Mouse (Mus musculus) liver, embryonic 13.5 days (tissue): ENCODE results near the gene Samd4b. TPM values are rescaled to one million over a fixed set of nuclear protein-coding genes. Genes with fewer than 3 reads are reported as not detected.

Experiments used
- ATAC-seq: fragments of 200-750 bp; cut with Nextera tagmentation; 2 replicates; pipeline ENCODE4 v1.8.0; 2017; ENCODE audit warnings: low read depth, mild to moderate bottlenecking, moderate number of reproducible peaks, moderate library complexity
- DNase-seq: peaks from one replicate; pipeline ENCODE4 v3.0.0; 2022
- H3K27ac ChIP-seq: fragments of 300-500 bp; sonication (generic); 2 replicates; pipeline ENCODE4 v1.5.1; 2015; ENCODE audit warnings: moderate library complexity, mild to moderate bottlenecking, inconsistent platforms
- H3K27me3 ChIP-seq: fragments of 300-500 bp; sonication (generic); 2 replicates; pipeline ENCODE4 v1.6.1; 2015; ENCODE audit warnings: mild to moderate bottlenecking, inconsistent platforms
- H3K36me3 ChIP-seq: fragments of 300-500 bp; sonication (generic); 2 replicates; pipeline ENCODE4 v1.6.1; 2015; ENCODE audit warnings: mild to moderate bottlenecking, inconsistent platforms
- H3K4me1 ChIP-seq: fragments of 300-500 bp; sonication (generic); replicated peaks from 2 replicates; pipeline ENCODE4 v1.6.1; 2015; ENCODE audit warnings: inconsistent platforms
- H3K4me2 ChIP-seq: fragments of 300-500 bp; sonication (generic); 2 replicates; pipeline ENCODE4 v1.6.1; 2015; ENCODE audit warnings: inconsistent platforms, mild to moderate bottlenecking, moderate library complexity
- H3K4me3 ChIP-seq: fragments of 300-500 bp; sonication (generic); replicated peaks from 2 replicates; pipeline ENCODE4 v1.5.1; 2015; ENCODE audit warnings: mild to moderate bottlenecking, inconsistent platforms
- H3K9ac ChIP-seq: fragments of 300-500 bp; sonication (generic); 2 replicates; pipeline ENCODE4 v1.6.1; 2015; ENCODE audit warnings: mild to moderate bottlenecking, inconsistent platforms
- H3K9me3 ChIP-seq: fragments of 300-500 bp; sonication (generic); replicated peaks from 2 replicates; pipeline ENCODE4 v1.6.1; 2016; ENCODE audit warnings: inconsistent platforms
- WGBS: fragments of 180-500 bp; shearing (Covaris S2); methylation state at CpG from one replicate; pipeline ENCODE4 v1.1.7; 2015; ENCODE audit not compliant: insufficient replicate concordance; 5-methylcytosine and 5-hydroxymethylcytosine counted together
- polyA plus RNA-seq: library from polyadenylated mRNA; unstranded; fragments of >200 nt; fragmentation: Nextera tagmentation; extraction: Ambion mirVana; gene quantifications from 2 replicates; pipeline ENCODE4 v1.2.1, GENCODE M21; 2015

Samd4b gene
- polyA plus RNA-seq, 1 experiment from 2014 or later: 4.1 TPM

GRCm38 (mm10) chr7:28492310-28492709, 105.6 kb downstream of the Samd4b start:
- peaks cover 9% of the 10 kb centered on the region for H3K27me3 ChIP-seq
- ATAC-seq: no peak

GRCm38 (mm10) chr7:28490903-28491302, 107.0 kb downstream of the Samd4b start:
- H3K9ac ChIP-seq: no peak overlapping the region
- no peak overlapping the region for H3K27ac ChIP-seq
- H3K4me2 ChIP-seq: 0 out of 2 replicates have a peak overlapping the region, but pooled peaks have one; percentile 17
- H3K9me3 ChIP-seq: no peaks in the 10 kb centered on the region
- peaks cover 13% of the 10 kb centered on the region for H3K27me3 ChIP-seq
- H3K36me3 ChIP-seq: no peaks in the 10 kb centered on the region
- no peak overlapping the region for H3K4me3 ChIP-seq
- no peak for DNase-seq
- WGBS: 39% methylated on average over 14 of the region's 14 CpGs
- H3K4me1 ChIP-seq: peaks cover 10% of the 10 kb centered on the region
- ATAC-seq: no peak

More at GRCm38 (mm10) chr7:28492310-28492709, 105.6 kb downstream of the Samd4b start:
- H3K4me1 ChIP-seq: peaks cover 10% of the 10 kb centered on the region
- 77% methylated on average over 8 of the region's 8 CpGs for WGBS
- H3K9me3 ChIP-seq: no peaks in the 10 kb centered on the region
- H3K9ac ChIP-seq: no peak overlapping the region
- H3K36me3 ChIP-seq: no peaks in the 10 kb centered on the region
- no peak overlapping the region for H3K27ac ChIP-seq
- DNase-seq: no peak
- H3K4me2 ChIP-seq: no peak overlapping the region
- no peak overlapping the region for H3K4me3 ChIP-seq

- Histone ChIP-seq H3K27ac (no peak overlapping the region), H3K9me3 (no peaks in the 10 kb centered on the region), H3K4me2 (0 out of 2 replicates have a peak overlapping the region, but pooled peaks have one; percentile 17), H3K4me1 (peaks cover 10% of the 10 kb centered on the region), H3K9ac (no peak overlapping the region), H3K27me3 (peaks cover 13% of the 10 kb centered on the region), H3K36me3 (no peaks in the 10 kb centered on the region), H3K4me3 (no peak overlapping the region)
- ATAC-seq (peak; percentile 29; the same call in 1 of the 2 replicates), DNase-seq (peak; percentile 44)
- WGBS: 5% methylated on average over 10 of the region's 10 CpGs
These were observed 107.5 kb downstream of the Samd4b start for GRCm38 (mm10) chr7:28490410-28490809.

- Histone ChIP-seq H3K4me2 (peak overlapping the region; percentile 30), H3K4me1 (peaks cover 10% of the 10 kb centered on the region), H3K9ac (no peak overlapping the region), H3K36me3 (no peaks in the 10 kb centered on the region), H3K27ac (no peak overlapping the region), H3K4me3 (no peak overlapping the region), H3K9me3 (no peaks in the 10 kb centered on the region), H3K27me3 (peaks cover 13% of the 10 kb centered on the region)
- ATAC-seq (no peak), DNase-seq (no peak)
- 9% methylated on average over 16 of the region's 16 CpGs for WGBS
These were observed 109.9 kb downstream of the Samd4b start for GRCm38 (mm10) chr7:28488030-28488491.

GRCm38 (mm10) chr7:28484192-28484591, 113.8 kb downstream of the Samd4b start:
- no peaks in the 10 kb centered on the region for H3K36me3 ChIP-seq
- peaks cover 13% of the 10 kb centered on the region for H3K27me3 ChIP-seq
- WGBS: 28% methylated on average over 4 of the region's 4 CpGs
- no peak overlapping the region for H3K4me3 ChIP-seq
- H3K27ac ChIP-seq: no peak overlapping the region
- ATAC-seq: no peak
- no peak overlapping the region for H3K4me2 ChIP-seq
- no peak overlapping the region for H3K9ac ChIP-seq
- peaks cover 5% of the 10 kb centered on the region for H3K4me1 ChIP-seq
- H3K9me3 ChIP-seq: no peaks in the 10 kb centered on the region
- no peak for DNase-seq

- H3K4me3 ChIP-seq: no peak overlapping the region
- no peak overlapping the region for H3K4me2 ChIP-seq
- no peaks in the 10 kb centered on the region for H3K36me3 ChIP-seq
- no peak overlapping the region for H3K27ac ChIP-seq
- H3K4me1 ChIP-seq: peaks cover 2% of the 10 kb centered on the region
- WGBS: 78% methylated on average over 11 of the region's 11 CpGs
- ATAC-seq (no peak), DNase-seq (no peak)
- H3K27me3 ChIP-seq: peaks cover 8% of the 10 kb centered on the region
- H3K9ac ChIP-seq: no peak overlapping the region
- no peaks in the 10 kb centered on the region for H3K9me3 ChIP-seq
These were observed 115.1 kb downstream of the Samd4b start for GRCm38 (mm10) chr7:28482854-28483253.

- ATAC-seq (no peak), DNase-seq (no peak)
- no peaks in the 10 kb centered on the region for H3K9me3 ChIP-seq
- H3K9ac ChIP-seq: no peak overlapping the region
- H3K4me2 ChIP-seq: no peak overlapping the region
- H3K27me3 ChIP-seq: no peaks in the 10 kb centered on the region
- H3K4me3 ChIP-seq: no peak overlapping the region
- no peaks in the 10 kb centered on the region for H3K4me1 ChIP-seq
- whole genome bisulfite sequencing: 7% methylated on average over 8 of the region's 8 CpGs
- no peak overlapping the region for H3K27ac ChIP-seq
- no peaks in the 10 kb centered on the region for H3K36me3 ChIP-seq
These were observed 119.1 kb downstream of the Samd4b start for GRCm38 (mm10) chr7:28478854-28479253.

GRCm38 (mm10) chr7:28477363-28477762, 120.6 kb downstream of the Samd4b start:
- no peaks in the 10 kb centered on the region for H3K4me1 ChIP-seq
- no peaks in the 10 kb centered on the region for H3K27me3 ChIP-seq
- H3K9ac ChIP-seq: no peak overlapping the region
- H3K36me3 ChIP-seq: no peaks in the 10 kb centered on the region
- WGBS: 76% methylated on average over 5 of the region's 5 CpGs
- no peak overlapping the region for H3K4me2 ChIP-seq
- H3K4me3 ChIP-seq: no peak overlapping the region
- no peak for DNase-seq
- H3K27ac ChIP-seq: no peak overlapping the region
- ATAC-seq: no peak
- no peaks in the 10 kb centered on the region for H3K9me3 ChIP-seq

- Histone ChIP-seq H3K36me3 (no peaks in the 10 kb centered on the region), H3K27ac (no peak overlapping the region), H3K4me1 (no peaks in the 10 kb centered on the region), H3K9ac (no peak overlapping the region), H3K4me2 (no peak overlapping the region), H3K9me3 (no peaks in the 10 kb centered on the region), H3K4me3 (no peak overlapping the region), H3K27me3 (no peaks in the 10 kb centered on the region)
- DNase-seq (no peak), ATAC-seq (no peak)
- WGBS: 68% methylated on average over 6 of the region's 6 CpGs
These were observed 121.8 kb downstream of the Samd4b start for GRCm38 (mm10) chr7:28476191-28476590.

- Histone ChIP-seq H3K9me3 (no peaks in the 10 kb centered on the region), H3K4me2 (peak overlapping the region; percentile 75), H3K4me1 (peaks cover 10% of the 10 kb centered on the region), H3K4me3 (peak overlapping the region; percentile 55), H3K27me3 (peaks cover 25% of the 10 kb centered on the region), H3K36me3 (no peaks in the 10 kb centered on the region), H3K9ac (peak overlapping the region; percentile 36), H3K27ac (no peak overlapping the region)
- DNase-seq (peak; percentile 34), ATAC-seq (peak; percentile 63; the same call in 1 of the 2 replicates)
- 2% methylated on average over 60 of the region's 63 CpGs for WGBS
These were observed 130.7 kb downstream of the Samd4b start for GRCm38 (mm10) chr7:28467213-28467751.

- H3K27ac ChIP-seq: no peak overlapping the region
- H3K4me2 ChIP-seq: peak overlapping the region; percentile 75
- no peak for DNase-seq
- H3K36me3 ChIP-seq: no peaks in the 10 kb centered on the region
- peaks cover 10% of the 10 kb centered on the region for H3K4me1 ChIP-seq
- no peak for ATAC-seq
- 48% methylated on average over 40 of the region's 40 CpGs for WGBS
- H3K9me3 ChIP-seq: no peaks in the 10 kb centered on the region
- peak overlapping the region; percentile 55 for H3K4me3 ChIP-seq
- H3K27me3 ChIP-seq: peaks cover 25% of the 10 kb centered on the region
- H3K9ac ChIP-seq: peak overlapping the region; percentile 36
These were observed 131.2 kb downstream of the Samd4b start for GRCm38 (mm10) chr7:28466721-28467212.
